13 mouse cellular contexts compared by ENCODE assay signal in the genomic region with DNA sequence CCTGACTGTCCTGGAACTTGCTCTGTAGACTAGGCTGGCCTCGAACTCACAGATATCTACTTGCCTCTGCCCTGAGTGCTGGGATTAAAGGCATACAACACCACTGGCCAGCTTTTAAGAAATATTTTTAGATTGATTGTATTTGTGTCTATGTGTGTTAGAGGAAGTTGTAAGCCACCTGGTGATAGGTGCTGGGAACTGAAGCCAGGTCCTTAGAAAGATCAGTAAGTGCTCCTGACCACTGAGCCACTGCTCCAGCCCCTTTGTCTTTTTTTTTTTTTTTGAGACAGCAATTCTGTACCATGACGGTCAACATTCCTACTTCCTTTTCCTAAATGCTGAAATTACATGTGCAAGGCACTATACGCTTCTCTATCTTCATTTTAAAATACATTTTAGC. TPM values are rescaled to one million over a fixed set of nuclear protein-coding genes. Genes with fewer than 3 reads are reported as not detected.
DNase-seq lines count a peak whose midpoint lies in the region; ATAC-seq and TF ChIP-seq lines count a peak whose summit lies in the region.
"Had no signal": no experiment of that assay in that cellular context is flagged by ENCODE, and none has a peak within 500 bp of the region (broad histone marks: within the 10 kb centered on the region; RNA-seq: fewer than 3 reads in every experiment).

No protein-coding gene starts in this region.

- no peaks in the 10 kb centered on the region for H3K27me3 ChIP-seq in kidney, embryonic 16.5 days (ENCODE audit: insufficient read depth, low read length)
- no peaks in the 10 kb centered on the region for H3K27me3 ChIP-seq in MEL (ENCODE audit: control insufficient read depth in 1 of 2, insufficient read depth in 2 of 2, low read length in 2 of 2)
- H3K27me3 ChIP-seq in intestine, embryonic 15.5 days (replicated peaks), result no peaks in the 10 kb centered on the region
- H3K27me3 ChIP-seq in midbrain, embryonic 16.5 days (ENCODE audit: control insufficient read depth, insufficient read depth, low read depth, low read length), result no peaks in the 10 kb centered on the region
- H3K27me3 ChIP-seq: Patski had no signal

- no peaks in the 10 kb centered on the region for H3K9me3 ChIP-seq in kidney, embryonic 16.5 days (ENCODE audit: low read length)
- no peaks in the 10 kb centered on the region for H3K9me3 ChIP-seq in MEL (replicated peaks; ENCODE audit: insufficient read depth, low read length)
- H3K9me3 ChIP-seq in intestine, embryonic 15.5 days, result no peaks in the 10 kb centered on the region
- H3K9me3 ChIP-seq in midbrain, embryonic 16.5 days (replicated peaks; ENCODE audit: control insufficient read depth, low read length, poor library complexity, severe bottlenecking), result no peaks in the 10 kb centered on the region

- H3K27ac ChIP-seq in kidney, embryonic 16.5 days (ENCODE audit: low read length), result no peak overlapping the region
- H3K27ac ChIP-seq in MEL (ENCODE audit: control insufficient read depth, low read depth, low read length), result peak overlapping the region; percentile 90
- no peak overlapping the region for H3K27ac ChIP-seq in intestine, embryonic 15.5 days
- no peak overlapping the region for H3K27ac ChIP-seq in midbrain, embryonic 16.5 days (ENCODE audit: low read length)

- no peak for ATAC-seq in kidney, embryonic 16.5 days (ENCODE audit: low FRiP score, low TSS enrichment)
- no peak for ATAC-seq in intestine, embryonic 15.5 days
- no peak for ATAC-seq in midbrain, embryonic 16.5 days
- ATAC-seq: Patski had no signal

- no peak for TF ChIP-seq POLR2A in MEL (IDR thresholded peaks at IDR 0.05; ENCODE audit: control insufficient read depth in 1 of 2, insufficient read depth in 1 of 2, low read depth in 1 of 2, low read length in 2 of 2, poor library complexity in 1 of 2)

- no peak overlapping the region; the same call in 1 of the 2 replicates for H3K4me3 ChIP-seq in kidney, embryonic 16.5 days (ENCODE audit: low read length)
- H3K4me3 ChIP-seq in MEL (ENCODE audit: control insufficient read depth in 1 of 2, insufficient read depth in 1 of 2, low read depth in 2 of 2, low read length in 2 of 2), result peak overlapping the region; percentile 64 to 99
- no peak overlapping the region; the same call in 1 of the 2 replicates for H3K4me3 ChIP-seq in intestine, embryonic 15.5 days (replicated peaks)
- 0 out of 2 replicates have a peak overlapping the region, but pooled peaks have one; percentile 94 for H3K4me3 ChIP-seq in midbrain, embryonic 16.5 days (ENCODE audit: low read depth, low read length)

- peak in 1 of 3 experiments; percentile 1; a peak in 1 of 6 replicates for TF ChIP-seq CTCF in MEL (IDR thresholded peaks at IDR 0.05 in 2 of 3, conservative IDR thresholded peaks at IDR 0.05 in 1 of 3; ENCODE audit: control insufficient read depth in 1 of 3, insufficient read depth in 1 of 3, low read depth in 2 of 3, low read length in 3 of 3, poor library complexity in 1 of 3, severe bottlenecking in 1 of 3)

- DNase-seq in kidney, postnatal 14 days, result no peak
- peak; percentile 64 for DNase-seq in MEL (ENCODE audit: low read depth, low spot score)
- no peak for DNase-seq in cerebellum, postnatal 14 days
- no peak for DNase-seq in kidney, adult 8-10 months
- no peak for DNase-seq in heart, adult 9 months (ENCODE audit: low spot score in 2 of 2)

- TF ChIP-seq EP300 in MEL (IDR thresholded peaks at IDR 0.05; ENCODE audit: low read depth in 1 of 2, low read length in 2 of 2), result no peak

- peak overlapping the region; percentile 71; the same call in 1 of the 2 replicates for H3K4me2 ChIP-seq in kidney, embryonic 16.5 days (replicated peaks; ENCODE audit: low read depth, low read length)
- H3K4me2 ChIP-seq in intestine, embryonic 15.5 days (replicated peaks), result peak overlapping the region; percentile 55; the same call in 1 of the 2 replicates
- no peak overlapping the region for H3K4me2 ChIP-seq in midbrain, embryonic 16.5 days (ENCODE audit: low read length)

- peaks cover 9% of the 10 kb centered on the region for H3K4me1 ChIP-seq in kidney, embryonic 16.5 days (ENCODE audit: insufficient read depth, low read length)
- peaks cover 0 to 3% of the 10 kb centered on the region in 2 experiments; a peak in 1 of 4 replicates for H3K4me1 ChIP-seq in MEL (ENCODE audit: control insufficient read depth in 1 of 2, insufficient read depth in 2 of 2, low read length in 2 of 2)
- peaks cover 7% of the 10 kb centered on the region; the same call in 1 of the 2 replicates for H3K4me1 ChIP-seq in intestine, embryonic 15.5 days (replicated peaks)
- peaks cover 14% of the 10 kb centered on the region for H3K4me1 ChIP-seq in midbrain, embryonic 16.5 days (ENCODE audit: control insufficient read depth, insufficient read depth, low read length)

- H3K79me2 ChIP-seq in MEL (ENCODE audit: control insufficient read depth, insufficient read depth, low read length, poor library complexity), result peaks cover 22% of the 10 kb centered on the region

- peaks cover 21% of the 10 kb centered on the region for H3K36me3 ChIP-seq in kidney, embryonic 16.5 days (ENCODE audit: insufficient read depth, low read length)
- peaks cover 0 to 11% of the 10 kb centered on the region in 2 experiments; a peak in 3 of 4 replicates for H3K36me3 ChIP-seq in MEL (ENCODE audit: control insufficient read depth in 1 of 2, insufficient read depth in 2 of 2, low read length in 2 of 2)
- peaks cover 8% of the 10 kb centered on the region for H3K36me3 ChIP-seq in intestine, embryonic 15.5 days
- peaks cover 7% of the 10 kb centered on the region; the same call in 1 of the 2 replicates for H3K36me3 ChIP-seq in midbrain, embryonic 16.5 days (ENCODE audit: control insufficient read depth, insufficient read depth, low read length)

- WGBS in kidney, embryonic 16.5 days, result 86% methylated on average over 3 of the region's 3 CpGs
- 83% methylated on average over 3 of the region's 3 CpGs for WGBS in intestine, embryonic 15.5 days
- WGBS in midbrain, embryonic 16.5 days, result 91% methylated on average over 3 of the region's 3 CpGs

- no peak for TF ChIP-seq RAD21 in MEL (IDR thresholded peaks at IDR 0.05; ENCODE audit: low read depth, low read length)

- H3K9ac ChIP-seq in kidney, embryonic 16.5 days (replicated peaks; ENCODE audit: low read length), result no peak overlapping the region; the same call in 1 of the 2 replicates
- H3K9ac ChIP-seq in MEL (ENCODE audit: control insufficient read depth, low read depth, low read length, poor library complexity, severe bottlenecking), result peak overlapping the region; percentile 100
- no peak overlapping the region for H3K9ac ChIP-seq in intestine, embryonic 15.5 days
- H3K9ac ChIP-seq in midbrain, embryonic 16.5 days (ENCODE audit: low read depth, low read length), result no peak overlapping the region

TF ChIP-seq in MEL, 35 proteins besides CTCF, POLR2A, EP300 and RAD21:
- TF ChIP-seq MAX (IDR thresholded peaks at IDR 0.05; ENCODE audit: low read length), result no peak
- TF ChIP-seq ZNF384 (IDR thresholded peaks at IDR 0.05; ENCODE audit: low read depth, low read length), result peak; percentile 63; the same call in 1 of the 2 replicates
TF ChIP-seq in MEL: peak in this region for 1.

RNA-seq across cellular contexts. Expression of a gene that starts 5.8 kb away (rescaled TPM):
- polyA plus RNA-seq in kidney, embryonic 16.5 days (2015; fragmentation: Nextera tagmentation; extraction: Ambion mirVana), result 0.76 and 0.80 TPM in 2 replicates
- total RNA-seq in MEL (2012; rRNA removed), result 0.04 TPM in 1 of 2 replicates, not detected in the other
- not detected for polyA plus RNA-seq in MEL (2012; ENCODE audit: insufficient read depth in 1 of 2, insufficient read length in 2 of 2, low read depth in 1 of 2, low replicate concordance in 2 of 2, missing spikeins in 1 of 2)
- polyA plus RNA-seq in intestine, embryonic 15.5 days (2015; fragmentation: Nextera tagmentation; extraction: Ambion mirVana), result 0.43 TPM in 2 replicates
- 0.24 TPM in 1 of 2 replicates, not detected in the other for polyA plus RNA-seq in midbrain, embryonic 16.5 days (2015; fragmentation: Nextera tagmentation; extraction: Ambion mirVana)

RNA-seq across cellular contexts. Expression of a gene that starts 16.5 kb away (rescaled TPM):
- not detected in 2 replicates for polyA plus RNA-seq in kidney, embryonic 16.5 days (2015; fragmentation: Nextera tagmentation; extraction: Ambion mirVana)
- not detected in 2 replicates for total RNA-seq in MEL (2012; rRNA removed)
- polyA plus RNA-seq in MEL (2012; ENCODE audit: insufficient read depth in 1 of 2, insufficient read length in 2 of 2, low read depth in 1 of 2, low replicate concordance in 2 of 2, missing spikeins in 1 of 2), result not detected
- polyA plus RNA-seq in intestine, embryonic 15.5 days (2015; fragmentation: Nextera tagmentation; extraction: Ambion mirVana), result not detected in 2 replicates
- polyA plus RNA-seq in midbrain, embryonic 16.5 days (2015; fragmentation: Nextera tagmentation; extraction: Ambion mirVana), result not detected in 2 replicates
- polyA plus RNA-seq: brain, embryonic 14.5 days; embryonic facial prominence, embryonic 11.5 days; lung, embryonic 16.5 days; thymus, adult 2 months had no signal

RNA-seq across cellular contexts. Expression of a gene that starts 18.7 kb away (rescaled TPM):
- 11.2 and 13.4 TPM in 2 replicates for polyA plus RNA-seq in kidney, embryonic 16.5 days (2015; fragmentation: Nextera tagmentation; extraction: Ambion mirVana)
- total RNA-seq in MEL (2012; rRNA removed), result 0.07 TPM in 1 of 2 replicates, not detected in the other
- polyA plus RNA-seq in MEL (2012; ENCODE audit: insufficient read depth in 1 of 2, insufficient read length in 2 of 2, low read depth in 1 of 2, low replicate concordance in 2 of 2, missing spikeins in 1 of 2), result not detected
- polyA plus RNA-seq in intestine, embryonic 15.5 days (2015; fragmentation: Nextera tagmentation; extraction: Ambion mirVana), result 6.2 and 6.3 TPM in 2 replicates
- polyA plus RNA-seq in midbrain, embryonic 16.5 days (2015; fragmentation: Nextera tagmentation; extraction: Ambion mirVana), result 13.4 and 19.3 TPM in 2 replicates

RNA-seq across cellular contexts. Expression of a gene that starts 19.2 kb away (rescaled TPM):
- polyA plus RNA-seq in kidney, embryonic 16.5 days (2015; fragmentation: Nextera tagmentation; extraction: Ambion mirVana), result 1.0 and 1.3 TPM in 2 replicates
- 0.07 and 0.15 TPM in 2 replicates for total RNA-seq in MEL (2012; rRNA removed)
- polyA plus RNA-seq in MEL (2012; ENCODE audit: insufficient read depth in 1 of 2, insufficient read length in 2 of 2, low read depth in 1 of 2, low replicate concordance in 2 of 2, missing spikeins in 1 of 2), result 1 to 10 TPM in 1 of 2 experiments, not detected in 1; 1.6 TPM
- polyA plus RNA-seq in intestine, embryonic 15.5 days (2015; fragmentation: Nextera tagmentation; extraction: Ambion mirVana), result 0.16 and 0.78 TPM in 2 replicates
- polyA plus RNA-seq in midbrain, embryonic 16.5 days (2015; fragmentation: Nextera tagmentation; extraction: Ambion mirVana), result 2.0 and 2.4 TPM in 2 replicates

RNA-seq across cellular contexts. Expression of a gene that starts 22.2 kb away (rescaled TPM):
- 50.0 and 54.1 TPM in 2 replicates for polyA plus RNA-seq in kidney, embryonic 16.5 days (2015; fragmentation: Nextera tagmentation; extraction: Ambion mirVana)
- 6.5 and 7.0 TPM in 2 replicates for total RNA-seq in MEL (2012; rRNA removed)
- 1 to 10 TPM in 1 of 2 experiments, not detected in 1; 7.9 TPM for polyA plus RNA-seq in MEL (2012; ENCODE audit: insufficient read depth in 1 of 2, insufficient read length in 2 of 2, low read depth in 1 of 2, low replicate concordance in 2 of 2, missing spikeins in 1 of 2)
- 118 and 134 TPM in 2 replicates for polyA plus RNA-seq in intestine, embryonic 15.5 days (2015; fragmentation: Nextera tagmentation; extraction: Ambion mirVana)
- 38.6 and 42.3 TPM in 2 replicates for polyA plus RNA-seq in midbrain, embryonic 16.5 days (2015; fragmentation: Nextera tagmentation; extraction: Ambion mirVana)

Comparison
In these comparisons a context has a peak if more than half of its experiments do, and no peak if none do; other contexts are left out.
1. H3K4me3 ChIP-seq: peak in MEL (2 of 2) and midbrain, embryonic 16.5 days (single experiment); none in kidney, embryonic 16.5 days (single experiment) and intestine, embryonic 15.5 days (single experiment).